Mouse (Mus musculus): Measurements from ENCODE around the gene 1700018B08Rik. TPM values are rescaled to one million over a fixed set of nuclear protein-coding genes. Genes with fewer than 3 reads are reported as not detected.

The 1700018B08Rik gene
- polyA plus RNA-seq, 1 experiment: not detected

DNA sequence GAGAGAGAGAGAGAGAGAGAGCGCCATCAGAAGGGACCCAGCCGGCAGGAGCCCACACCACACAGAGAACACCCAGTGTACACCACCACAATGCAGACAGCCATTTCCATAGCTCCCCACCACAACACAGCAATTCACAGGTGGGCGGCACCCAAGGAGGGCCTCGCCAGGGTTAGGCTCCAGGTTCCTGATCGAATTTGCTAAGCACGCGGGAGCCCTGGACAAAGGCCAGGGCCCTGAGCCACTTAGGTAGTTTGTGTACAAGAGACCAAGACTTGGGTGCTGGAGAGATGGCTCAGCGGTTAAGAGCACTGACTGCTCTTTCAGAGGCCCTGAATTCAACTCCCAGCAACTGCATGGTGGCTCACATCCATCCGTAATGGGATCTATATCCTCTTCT lies 8.4 kb upstream of the 1700018B08Rik start:
- TF ChIP-seq POLR2A (IDR thresholded peaks at IDR 0.05; ENCODE audit: borderline replicate concordance, extremely low read depth, low read depth, low read length) (no peak), CTCF (IDR thresholded peaks at IDR 0.05; ENCODE audit: insufficient read depth, low read length) (no peak)
- no peaks in the 10 kb centered on the region for H3K4me1 ChIP-seq (ENCODE audit: control insufficient read depth, insufficient read depth, low read length)
- WGBS: 72% methylated on average over 9 of the region's 9 CpGs
- no peak overlapping the region for H3K4me3 ChIP-seq (replicated peaks; ENCODE audit: extremely low read depth, low read depth, low read length)
- DNase-seq: no peak

DNA sequence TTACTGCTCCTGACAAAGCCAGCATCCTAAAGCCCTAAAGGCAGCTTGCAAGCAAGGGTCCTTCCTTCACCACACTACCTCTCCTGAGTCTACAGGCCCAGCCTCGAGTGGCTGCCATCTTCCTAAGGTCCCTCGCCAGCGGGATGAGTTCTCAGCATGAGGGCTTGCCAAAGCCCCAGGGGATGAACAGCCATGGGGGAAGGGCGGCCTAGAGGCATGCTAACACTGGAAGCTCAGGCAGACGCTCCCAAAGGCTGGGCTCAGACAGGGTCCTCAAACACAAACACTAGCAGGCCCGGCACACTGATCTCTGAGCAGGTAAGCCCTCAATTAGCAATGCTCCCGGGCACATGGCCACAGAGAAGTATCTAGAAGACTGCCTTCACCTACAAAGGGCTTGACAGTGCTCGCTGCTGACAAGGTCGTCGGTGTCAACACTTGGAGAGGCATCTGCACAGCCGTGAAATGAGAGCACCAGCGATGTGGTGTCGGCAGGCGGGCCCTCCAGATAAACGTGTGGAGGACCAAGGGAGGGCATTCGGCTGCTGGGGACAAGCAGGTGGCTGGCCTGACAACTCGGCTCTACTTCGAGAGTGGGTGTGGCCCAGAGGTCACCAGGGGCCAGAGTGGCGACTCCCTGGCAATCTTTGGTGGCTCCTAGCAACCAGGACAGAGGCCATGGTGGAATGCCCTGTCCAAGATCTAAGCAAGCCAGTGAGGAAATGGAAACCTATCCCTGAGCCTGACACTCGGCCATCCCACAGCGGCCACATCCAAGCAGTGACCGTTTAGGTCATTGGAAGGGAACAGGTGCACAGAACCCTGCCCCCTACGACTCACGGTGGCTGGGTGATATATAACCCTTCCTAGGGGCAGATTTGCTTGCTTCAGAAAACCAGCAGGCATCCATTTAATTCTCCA lies 7.2 kb upstream of the 1700018B08Rik start:
- TF ChIP-seq CTCF (IDR thresholded peaks at IDR 0.05; ENCODE audit: insufficient read depth, low read length) (no peak), POLR2A (IDR thresholded peaks at IDR 0.05; ENCODE audit: borderline replicate concordance, extremely low read depth, low read depth, low read length) (no peak)
- no peaks in the 10 kb centered on the region for H3K4me1 ChIP-seq (ENCODE audit: control insufficient read depth, insufficient read depth, low read length)
- H3K4me3 ChIP-seq (replicated peaks; ENCODE audit: extremely low read depth, low read depth, low read length): no peak overlapping the region
- WGBS: 68% methylated on average over 24 of the region's 24 CpGs
- DNase-seq: no peak

DNA sequence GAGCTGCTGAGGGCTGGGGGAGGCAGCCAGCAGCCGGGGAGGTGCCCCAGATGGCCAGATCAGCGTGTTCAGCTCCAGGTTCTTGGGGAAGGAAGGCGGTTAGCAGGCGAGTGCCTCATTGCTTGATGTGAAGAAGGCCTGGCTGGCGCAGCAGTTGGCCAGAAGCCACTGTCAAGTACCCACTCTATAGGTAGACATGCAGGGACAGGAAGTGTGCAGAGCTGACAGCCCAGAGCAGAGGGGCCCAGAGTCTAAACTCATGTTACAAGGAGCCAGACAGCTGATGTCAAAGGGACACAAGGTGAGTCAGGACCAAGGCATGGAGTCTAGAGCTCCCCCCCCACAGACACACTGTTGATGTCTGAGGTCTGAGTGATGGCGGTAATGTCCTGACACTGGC lies 5.9 kb upstream of the 1700018B08Rik start:
- H3K4me1 ChIP-seq (ENCODE audit: control insufficient read depth, insufficient read depth, low read length): no peaks in the 10 kb centered on the region
- no peak for DNase-seq
- H3K4me3 ChIP-seq (replicated peaks; ENCODE audit: extremely low read depth, low read depth, low read length): no peak overlapping the region
- TF ChIP-seq POLR2A (IDR thresholded peaks at IDR 0.05; ENCODE audit: borderline replicate concordance, extremely low read depth, low read depth, low read length): no peak
- no peak for TF ChIP-seq CTCF (IDR thresholded peaks at IDR 0.05; ENCODE audit: insufficient read depth, low read length)
- WGBS: 72% methylated on average over 6 of the region's 6 CpGs

DNA sequence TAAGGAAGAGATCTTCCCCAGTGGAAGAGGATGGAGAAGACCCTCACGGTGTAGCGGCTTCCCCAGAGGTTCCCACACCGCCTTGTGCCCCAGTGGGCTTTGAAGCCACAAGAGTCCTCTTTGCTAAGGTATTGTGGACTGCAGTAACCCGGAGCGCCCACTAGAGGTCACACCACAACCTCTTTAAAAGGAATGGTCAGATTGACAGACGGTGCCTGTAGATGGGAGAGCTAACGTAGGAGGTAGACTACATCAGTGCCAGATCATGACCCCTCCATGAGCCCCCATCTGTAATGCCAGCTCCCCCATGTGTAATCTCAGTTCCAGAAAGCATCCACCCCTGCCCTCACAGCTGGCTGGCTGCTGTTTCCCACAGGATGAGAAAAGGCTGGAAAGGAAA lies 3.0 kb upstream of the 1700018B08Rik start:
- no peak overlapping the region for H3K4me3 ChIP-seq (replicated peaks; ENCODE audit: extremely low read depth, low read depth, low read length)
- DNase-seq: peak; percentile 69
- WGBS: 4% methylated on average over 7 of the region's 7 CpGs
- no peaks in the 10 kb centered on the region for H3K4me1 ChIP-seq (ENCODE audit: control insufficient read depth, insufficient read depth, low read length)
- TF ChIP-seq POLR2A (IDR thresholded peaks at IDR 0.05; ENCODE audit: borderline replicate concordance, extremely low read depth, low read depth, low read length): no peak
- peak; percentile 74 for TF ChIP-seq CTCF (IDR thresholded peaks at IDR 0.05; ENCODE audit: insufficient read depth, low read length)

DNA sequence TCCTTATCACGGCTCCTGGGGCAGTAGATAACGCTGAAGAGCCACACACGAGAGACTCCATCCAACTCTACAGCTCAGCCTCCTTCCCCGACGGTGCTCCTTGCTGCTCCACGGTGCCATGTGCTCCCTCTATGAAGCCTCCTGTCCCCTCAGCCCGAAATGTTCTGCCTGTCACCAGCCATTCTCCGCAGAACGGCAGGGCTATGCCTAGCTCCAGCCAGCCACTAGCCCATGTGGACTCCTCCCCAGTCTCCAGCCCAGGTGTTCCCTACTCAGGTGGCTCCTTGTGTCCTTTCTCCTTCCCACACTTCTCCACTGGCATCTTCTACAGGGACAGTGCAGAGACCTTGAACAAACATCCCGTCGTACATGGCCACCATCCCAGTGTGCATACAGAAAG lies 816 bp upstream of the 1700018B08Rik start:
- WGBS: 62% methylated on average over 11 of the region's 11 CpGs
- DNase-seq: no peak
- Histone ChIP-seq H3K4me3 (replicated peaks; ENCODE audit: extremely low read depth, low read depth, low read length) (no peak overlapping the region), H3K4me1 (ENCODE audit: control insufficient read depth, insufficient read depth, low read length) (no peaks in the 10 kb centered on the region)
- TF ChIP-seq POLR2A (IDR thresholded peaks at IDR 0.05; ENCODE audit: borderline replicate concordance, extremely low read depth, low read depth, low read length): no peak
- TF ChIP-seq CTCF (IDR thresholded peaks at IDR 0.05; ENCODE audit: insufficient read depth, low read length): no peak

DNA sequence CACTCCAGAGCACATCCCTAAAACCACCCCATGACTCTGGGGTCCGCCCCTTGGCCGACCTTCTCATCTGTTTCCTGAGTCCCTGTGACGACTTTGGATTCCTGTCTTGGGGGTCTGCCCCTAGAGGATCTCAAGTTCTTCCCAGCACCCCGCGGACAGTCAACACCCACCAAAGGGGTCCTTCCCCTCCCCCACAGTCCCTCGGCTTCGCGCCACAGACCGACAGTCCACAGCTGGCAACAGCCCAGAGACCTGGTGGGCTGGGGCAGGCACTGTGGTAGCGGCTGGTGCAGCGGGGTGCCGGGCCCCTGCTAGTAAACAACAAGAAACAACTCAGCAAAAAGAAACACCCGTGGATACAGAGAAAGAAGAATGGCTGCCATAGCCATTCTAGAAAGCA lies 1.2 kb downstream of the 1700018B08Rik start:
- no peak for TF ChIP-seq POLR2A (IDR thresholded peaks at IDR 0.05; ENCODE audit: borderline replicate concordance, extremely low read depth, low read depth, low read length)
- Histone ChIP-seq H3K4me1 (ENCODE audit: control insufficient read depth, insufficient read depth, low read length) (no peaks in the 10 kb centered on the region), H3K4me3 (replicated peaks; ENCODE audit: extremely low read depth, low read depth, low read length) (no peak overlapping the region)
- 50% methylated on average over 13 of the region's 13 CpGs for WGBS
- no peak for DNase-seq

DNA sequence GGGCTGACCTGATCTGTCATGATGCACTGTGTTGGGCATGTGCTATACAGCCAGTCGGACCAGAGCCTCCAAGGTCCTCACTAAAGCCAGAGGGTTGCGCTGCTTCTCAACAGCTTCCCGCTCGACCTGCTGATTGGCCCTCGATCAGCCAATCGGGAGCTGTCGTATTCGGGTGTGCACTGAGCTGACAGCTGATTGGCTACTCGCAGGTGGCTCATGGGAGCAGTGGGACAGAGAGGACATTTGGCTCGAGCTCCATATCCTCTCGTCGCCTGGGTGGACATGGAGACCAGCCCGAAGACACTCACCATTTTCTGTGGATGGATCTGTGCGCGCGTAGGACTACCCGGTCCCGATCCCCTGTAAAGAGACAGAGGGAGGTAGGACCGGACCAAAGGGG lies 2.3 kb downstream of the 1700018B08Rik start:
- no peak for TF ChIP-seq POLR2A (IDR thresholded peaks at IDR 0.05; ENCODE audit: borderline replicate concordance, extremely low read depth, low read depth, low read length)
- no peak for TF ChIP-seq CTCF (IDR thresholded peaks at IDR 0.05; ENCODE audit: insufficient read depth, low read length)
- Histone ChIP-seq H3K4me1 (ENCODE audit: control insufficient read depth, insufficient read depth, low read length) (no peaks in the 10 kb centered on the region), H3K4me3 (replicated peaks; ENCODE audit: extremely low read depth, low read depth, low read length) (no peak overlapping the region)
- 71% methylated on average over 19 of the region's 19 CpGs for WGBS
- DNase-seq: no peak

DNA sequence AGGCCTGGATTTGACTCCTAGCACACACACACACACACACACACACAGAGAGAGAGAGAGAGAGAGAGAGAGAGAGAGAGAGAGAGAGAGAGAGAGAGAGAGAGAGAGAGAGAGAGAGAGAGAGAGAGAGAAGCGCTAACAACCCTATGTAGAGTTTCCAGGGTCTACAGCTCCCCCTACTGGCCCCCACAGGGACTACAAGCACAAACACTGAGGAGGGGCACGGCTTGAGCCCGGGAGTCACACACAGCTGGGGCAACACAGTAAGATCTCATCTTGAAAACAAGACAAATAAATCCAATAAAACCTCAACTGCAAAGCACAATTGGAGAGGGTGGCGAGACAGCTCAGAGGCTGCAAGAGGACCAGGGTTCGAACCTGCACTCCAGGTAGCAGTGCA lies 11.7 kb downstream of the 1700018B08Rik start:
- Histone ChIP-seq H3K4me1 (ENCODE audit: control insufficient read depth, insufficient read depth, low read length) (no peaks in the 10 kb centered on the region), H3K4me3 (replicated peaks; ENCODE audit: extremely low read depth, low read depth, low read length) (no peak overlapping the region)
- TF ChIP-seq POLR2A (IDR thresholded peaks at IDR 0.05; ENCODE audit: borderline replicate concordance, extremely low read depth, low read depth, low read length) (no peak), CTCF (IDR thresholded peaks at IDR 0.05; ENCODE audit: insufficient read depth, low read length) (peak; percentile 56)
- DNase-seq: no peak
- 43% methylated on average over 5 of the region's 5 CpGs for WGBS

DNA sequence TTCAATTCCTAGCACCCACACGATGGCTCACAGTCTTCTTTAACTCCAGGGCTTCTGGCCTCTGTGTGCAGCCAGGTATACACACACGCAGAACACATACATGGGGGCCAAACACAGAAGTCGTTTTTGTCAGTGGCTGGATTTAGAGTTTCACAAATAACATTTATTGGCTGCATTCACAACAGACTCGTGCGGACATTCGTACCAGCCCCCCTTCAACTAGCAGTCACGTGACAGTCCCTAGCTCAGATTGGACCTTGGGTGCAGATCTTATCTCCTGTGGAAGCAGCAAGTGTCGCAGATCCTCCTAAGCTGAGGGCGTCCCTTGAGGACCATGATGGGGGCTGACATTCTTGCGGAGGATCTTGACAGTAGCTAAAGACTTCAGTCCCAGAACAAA lies 13.5 kb downstream of the 1700018B08Rik start:
- DNase-seq: no peak
- TF ChIP-seq POLR2A (IDR thresholded peaks at IDR 0.05; ENCODE audit: borderline replicate concordance, extremely low read depth, low read depth, low read length) (no peak), CTCF (IDR thresholded peaks at IDR 0.05; ENCODE audit: insufficient read depth, low read length) (no peak)
- 69% methylated on average over 10 of the region's 10 CpGs for WGBS
- H3K4me3 ChIP-seq (replicated peaks; ENCODE audit: extremely low read depth, low read depth, low read length): no peak overlapping the region
- no peaks in the 10 kb centered on the region for H3K4me1 ChIP-seq (ENCODE audit: control insufficient read depth, insufficient read depth, low read length)

DNA sequence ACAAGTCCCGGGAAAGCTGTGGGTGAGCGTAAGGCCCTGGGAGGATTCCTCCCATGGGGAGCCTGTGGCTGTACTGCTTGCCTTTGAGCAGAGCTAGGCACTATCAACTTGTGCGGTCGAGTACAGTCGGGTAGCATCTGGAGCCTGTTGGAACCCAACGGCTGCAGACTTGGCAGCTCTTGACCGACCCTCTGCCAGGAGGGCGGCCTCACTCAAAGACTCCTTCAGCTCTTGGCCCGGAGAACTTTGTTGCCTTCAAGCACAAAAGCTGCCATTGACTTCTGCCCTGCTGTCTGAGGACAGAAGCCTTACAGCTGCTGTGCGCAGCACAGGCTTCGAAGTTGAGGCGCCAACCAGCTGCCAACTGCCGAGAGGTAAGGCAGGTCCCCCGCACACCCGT lies 15.3 kb downstream of the 1700018B08Rik start:
- WGBS: 72% methylated on average over 15 of the region's 15 CpGs
- H3K4me1 ChIP-seq (ENCODE audit: control insufficient read depth, insufficient read depth, low read length): no peaks in the 10 kb centered on the region
- H3K4me3 ChIP-seq (replicated peaks; ENCODE audit: extremely low read depth, low read depth, low read length): no peak overlapping the region
- TF ChIP-seq CTCF (IDR thresholded peaks at IDR 0.05; ENCODE audit: insufficient read depth, low read length) (no peak), POLR2A (IDR thresholded peaks at IDR 0.05; ENCODE audit: borderline replicate concordance, extremely low read depth, low read depth, low read length) (no peak)
- DNase-seq: peak; percentile 19

Measured in lung, adult 2 months (tissue).